Mouse (Mus musculus): ENCODE data around the gene Znhit2.
"Not testable (repeated sequence)": the region's sequence is repeated elsewhere in the genome, so short reads cannot be mapped to it uniquely, and the experiment has no call there.

GRCm38 (mm10) chr19:6044102-6044501 is 16.9 kb upstream of the Znhit2 start:
- TF ChIP-seq CTCF (IDR thresholded peaks at IDR 0.05; ENCODE audit: borderline replicate concordance, extremely low read depth, insufficient read depth, insufficient read length) = peak; percentile 9; the same call in 1 of the 2 replicates
- TF ChIP-seq POLR2A (IDR thresholded peaks at IDR 0.05; ENCODE audit: borderline replicate concordance, extremely low read depth, insufficient read depth, insufficient read length, poor library complexity, severe bottlenecking) = not testable (repeated sequence)

All from brain, embryonic 14.5 days (tissue).